Mouse (Mus musculus) cerebellum, postnatal 4 days (tissue): ENCODE measurements around the gene Tbl1xr1.

Experiments
- DNase-seq, 2 experiments: peaks; one replicate each; pipeline ENCODE4 v3.0.0; 2022; ENCODE audit warnings: low spot score in 2 of 2, mixed read lengths in 1 of 2

Tbl1xr1 gene

GRCm38 (mm10) chr3:22076561-22076935 is at the start of gene Tbl1xr1:
TSS of gene Tbl1xr1 (plus strand) at chr3:22076652.
- DNase-seq, result peak; percentile 81 to 95

DNA sequence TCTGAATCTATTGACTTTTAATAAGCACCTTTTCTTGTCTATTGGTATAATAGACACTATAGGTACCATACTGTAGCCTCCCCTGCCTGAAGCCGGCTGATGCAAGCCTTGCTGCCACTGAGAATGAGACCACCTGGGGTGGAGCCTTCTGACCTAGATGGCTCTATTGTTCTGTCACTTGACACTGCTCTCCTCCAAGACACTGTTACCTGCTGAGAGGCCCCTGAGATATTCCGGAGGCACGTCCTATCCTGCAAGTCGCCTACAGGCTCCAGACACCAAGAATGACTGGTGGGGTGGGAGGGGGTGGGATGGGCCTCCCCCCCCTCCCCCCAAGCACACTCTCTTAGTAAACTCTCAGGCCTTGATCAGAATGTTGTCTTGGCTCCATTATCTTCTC is 38.4 kb upstream of the Tbl1xr1 start:
- DNase-seq, result no peak

DNA sequence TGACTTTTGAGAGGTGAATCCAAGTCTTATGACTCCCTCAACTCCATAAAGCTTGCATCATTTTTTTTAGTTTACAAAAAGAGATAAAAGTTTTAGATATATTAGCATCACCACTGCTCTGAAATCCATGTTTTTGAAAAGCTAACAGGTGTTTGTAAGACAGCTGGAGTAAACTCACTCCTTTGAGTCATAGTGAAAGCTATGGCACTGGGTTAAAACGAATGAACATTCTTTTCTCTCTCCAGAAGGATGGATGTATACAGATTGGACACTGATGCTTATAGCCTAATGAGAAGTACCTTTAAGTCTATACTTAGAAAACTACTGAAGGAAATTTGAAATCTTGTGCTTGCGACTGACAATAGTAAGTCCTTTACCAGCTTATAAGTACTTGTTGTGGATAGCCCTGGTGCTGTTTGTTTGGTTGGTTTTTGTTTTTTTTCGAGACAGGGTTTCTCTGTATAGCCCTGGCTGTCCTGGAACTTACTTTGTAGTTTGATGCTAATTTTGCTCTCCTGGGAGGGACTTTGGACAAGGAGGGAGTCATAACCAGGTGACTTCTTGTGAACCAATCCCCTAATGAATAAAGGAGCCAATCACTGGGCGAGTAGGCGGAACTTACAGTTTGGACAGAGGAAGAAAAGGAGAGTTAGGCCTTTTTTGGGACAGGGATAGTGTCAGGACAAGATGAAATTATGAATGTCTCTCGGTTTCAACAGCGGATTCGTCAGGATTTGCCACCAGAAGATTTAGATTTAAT is 37.2 kb upstream of the Tbl1xr1 start:
- DNase-seq, result no peak

- DNase-seq, result no peak
Observed at GRCm38 (mm10) chr3:22040627-22041026, 35.8 kb upstream of the Tbl1xr1 start.

DNA sequence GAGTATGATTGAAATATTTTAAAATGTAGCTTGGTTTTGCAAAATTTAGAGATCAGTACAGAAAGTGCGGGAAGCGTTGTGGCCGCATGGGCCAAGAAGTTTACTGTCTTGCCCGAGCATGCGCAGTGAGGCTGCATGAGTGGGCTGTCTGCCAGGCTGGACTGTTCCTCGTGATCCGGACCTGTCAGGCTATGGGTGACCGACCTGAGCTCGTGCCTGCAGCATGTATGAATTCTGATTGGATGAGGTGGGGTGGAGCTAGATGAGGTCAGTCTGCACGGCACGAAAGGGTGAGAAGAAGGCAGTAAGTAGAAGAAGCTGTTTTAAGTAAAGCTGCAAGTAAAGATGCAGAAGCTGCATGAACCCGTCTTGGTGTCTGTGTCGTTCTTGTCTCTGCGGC is 29.2 kb upstream of the Tbl1xr1 start:
- DNase-seq, result no peak

- DNase-seq, result no peak
Observed at GRCm38 (mm10) chr3:22056664-22057328, 19.7 kb upstream of the Tbl1xr1 start.

DNA sequence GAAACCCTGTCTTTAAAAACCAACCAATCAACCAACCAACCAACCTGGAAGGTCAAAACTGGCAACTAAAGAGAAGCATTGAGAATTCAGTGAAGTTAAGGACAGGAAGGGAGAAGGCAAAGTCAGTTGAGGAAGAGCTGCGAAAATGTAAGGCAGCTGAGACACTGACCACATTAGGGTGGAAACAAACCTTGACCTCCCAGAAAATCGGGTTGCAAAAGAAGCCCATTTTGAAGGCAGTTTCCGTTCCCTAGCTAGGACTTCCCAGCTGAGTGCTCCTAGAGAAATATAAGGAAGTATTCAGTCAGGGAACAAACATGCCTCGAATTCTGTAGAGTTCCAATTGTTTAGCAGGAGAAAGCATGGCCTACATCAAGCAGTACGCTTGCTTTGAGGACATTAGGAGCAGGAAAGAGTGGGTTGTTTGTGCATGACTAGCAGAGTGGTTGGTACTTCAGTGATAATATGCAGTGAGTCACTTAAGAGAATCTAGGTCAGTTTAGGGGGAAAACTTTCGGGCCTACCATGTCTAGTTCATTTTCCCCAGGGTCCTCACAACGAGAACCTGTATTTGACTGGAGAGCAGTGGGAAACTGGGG is 18.1 kb upstream of the Tbl1xr1 start:
- DNase-seq, result no peak

DNA sequence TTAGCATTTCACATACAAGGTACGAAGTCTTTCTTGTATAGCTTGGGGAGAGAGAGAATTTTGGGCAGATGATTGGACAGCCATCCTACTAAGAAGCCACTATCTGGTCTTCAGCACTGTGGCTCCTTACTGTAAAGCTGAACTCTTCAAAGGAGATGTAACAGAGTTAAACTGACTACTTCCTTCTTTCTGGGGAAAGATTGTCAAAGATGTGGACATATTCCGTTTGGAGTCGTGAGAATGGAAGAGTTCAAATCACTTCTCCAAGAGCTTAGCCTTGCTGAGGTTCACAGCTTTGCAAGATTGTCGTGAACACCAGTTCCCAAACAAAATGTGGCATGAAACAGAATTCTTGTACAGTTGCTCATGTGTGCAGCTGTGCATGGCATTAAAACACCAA is 15.3 kb upstream of the Tbl1xr1 start:
- no peak for DNase-seq

DNA sequence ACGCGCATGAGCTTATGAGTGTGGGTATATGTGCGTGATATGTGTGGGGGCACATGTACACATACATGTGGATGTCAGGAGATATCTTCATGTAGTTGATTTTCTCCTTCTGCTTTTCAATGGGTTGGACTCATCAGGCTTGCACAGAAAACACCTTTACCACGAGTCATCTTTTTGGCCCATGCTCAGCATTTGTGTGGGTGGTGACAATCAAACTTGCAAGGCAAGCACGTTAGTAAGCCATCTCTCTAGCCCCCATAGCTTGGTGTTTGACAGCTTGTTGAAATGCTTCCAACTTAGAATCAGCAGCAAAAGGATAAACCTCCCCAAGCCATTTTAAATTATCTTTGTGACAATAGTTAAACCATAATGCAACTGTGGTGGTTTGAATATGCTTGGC is 7.8 kb upstream of the Tbl1xr1 start:
- no peak for DNase-seq

- DNase-seq, result no peak
Observed at GRCm38 (mm10) chr3:22073916-22074315, 2.5 kb upstream of the Tbl1xr1 start.

GRCm38 (mm10) chr3:22074591-22075294 is 1.7 kb upstream of the Tbl1xr1 start:
- DNase-seq, result no peak

GRCm38 (mm10) chr3:22075517-22075886 is 950 bp upstream of the Tbl1xr1 start:
- DNase-seq, result no peak

- peak; percentile 77 to 92 for DNase-seq
Observed at GRCm38 (mm10) chr3:22075887-22076560, 428 bp upstream of the Tbl1xr1 start.

DNA sequence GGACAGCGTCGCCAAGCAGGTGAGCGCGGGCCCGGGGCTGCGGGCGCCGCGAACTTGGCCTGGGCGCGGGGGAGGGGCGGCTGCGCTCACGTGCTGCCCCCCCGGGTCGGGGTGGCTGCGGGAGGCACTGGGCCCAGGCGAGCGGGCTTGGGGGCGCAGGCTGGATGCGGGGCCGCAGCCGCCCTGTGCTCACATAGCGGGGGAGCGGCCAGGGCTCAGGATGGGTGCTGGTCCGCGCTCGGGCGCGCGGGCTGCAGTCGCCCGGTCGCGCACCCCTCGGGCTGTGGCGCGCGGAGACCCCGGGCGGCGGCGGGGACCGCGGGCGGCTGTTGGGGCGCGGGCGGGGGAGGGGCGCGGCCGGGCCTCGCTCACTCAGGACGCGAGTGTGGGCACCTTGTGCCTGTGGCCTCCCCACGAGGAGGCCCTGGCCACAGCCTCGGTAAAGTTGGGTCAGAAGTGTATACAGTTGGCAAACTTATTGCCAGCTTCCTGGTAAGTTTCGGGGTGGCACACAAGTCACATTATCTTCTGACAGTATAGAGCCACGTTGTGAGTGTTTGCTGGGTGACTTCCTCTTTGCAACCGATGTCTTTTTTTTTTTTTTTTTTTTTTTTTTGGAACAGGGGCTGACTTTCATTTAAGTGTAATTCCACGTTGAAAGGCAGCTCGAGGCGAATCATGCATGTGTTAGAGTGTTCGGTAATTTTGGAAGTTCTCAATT is 644 bp downstream of the Tbl1xr1 start:
- DNase-seq, result peak in 1 of 2 experiments; percentile 33

DNA sequence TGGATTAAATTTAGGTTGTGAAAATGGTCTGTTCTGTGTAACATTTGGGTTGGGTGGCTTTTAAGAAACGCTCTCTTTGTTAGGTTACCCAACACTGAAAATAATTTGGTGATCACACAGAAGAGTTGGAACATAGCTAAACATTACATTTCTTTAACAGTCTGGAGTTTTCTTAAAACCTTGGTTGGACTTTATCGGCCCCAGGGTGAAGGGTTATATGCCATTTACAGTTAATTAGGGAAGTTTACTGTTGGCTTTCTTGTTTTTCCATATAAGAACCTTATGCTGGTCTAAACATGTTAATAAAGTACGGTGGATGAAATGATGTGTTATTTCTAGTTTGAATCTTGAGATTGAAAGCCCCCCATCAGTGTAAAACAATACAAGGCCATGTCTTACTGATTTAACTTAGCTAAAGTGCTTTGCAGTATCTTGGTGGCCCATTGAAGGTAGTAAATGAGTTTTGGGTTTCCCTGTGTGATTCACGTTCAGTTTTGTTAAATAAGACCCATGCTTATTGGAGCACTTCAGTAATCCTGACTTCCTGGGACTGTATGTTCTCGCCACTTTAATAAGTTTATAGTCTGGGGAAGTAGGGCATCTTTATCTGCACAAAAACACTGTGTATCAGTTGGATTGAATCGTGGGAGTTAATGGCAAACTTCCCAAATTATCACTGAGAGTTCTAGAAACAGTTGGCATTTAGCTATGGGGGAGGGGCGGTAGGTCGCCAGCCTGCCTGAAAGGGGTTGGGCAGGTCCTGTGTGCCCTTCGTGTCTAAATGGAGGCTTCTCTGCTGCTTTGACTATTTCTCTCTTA is 1.4 kb downstream of the Tbl1xr1 start:
- peak in 1 of 2 experiments; percentile 39 for DNase-seq

DNA sequence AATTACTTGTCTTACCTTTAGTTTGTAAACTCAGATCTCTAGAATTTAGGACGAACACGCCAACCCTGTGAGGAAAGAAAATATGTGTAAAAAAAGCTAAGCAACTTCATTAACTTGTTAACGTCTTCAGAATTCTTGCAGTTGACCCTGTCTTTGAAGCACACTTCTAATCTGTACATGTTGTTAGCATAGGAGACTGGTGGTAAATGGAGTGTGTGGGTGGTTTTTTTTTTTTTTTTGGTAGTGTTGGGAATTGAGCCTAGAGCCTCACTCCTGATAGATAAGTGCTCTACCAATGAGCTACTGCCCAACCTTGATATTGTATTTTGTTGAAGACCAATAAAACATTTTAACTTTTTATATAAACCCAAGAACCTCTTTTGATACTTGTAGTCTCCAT is 2.1 kb downstream of the Tbl1xr1 start:
- no peak for DNase-seq

DNA sequence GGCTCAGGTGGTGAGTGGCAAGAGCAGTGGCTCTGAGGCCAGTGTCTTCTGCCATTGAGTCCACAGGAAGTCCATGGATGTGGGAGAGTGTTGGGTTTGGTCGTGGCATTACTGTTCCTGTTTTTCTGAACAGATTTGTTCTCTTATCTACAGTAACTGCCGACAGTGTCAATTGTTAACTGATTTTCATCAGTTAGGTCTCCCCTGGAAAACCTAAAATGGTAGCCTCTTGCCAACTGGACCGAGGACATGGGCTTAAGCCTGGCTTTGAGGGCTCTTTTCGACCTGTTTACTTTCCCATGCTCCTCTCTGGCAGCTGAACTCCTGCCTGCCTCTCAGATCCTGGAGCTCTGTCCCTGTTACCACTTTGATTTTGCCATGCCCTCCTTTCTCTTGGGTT is 5.4 kb downstream of the Tbl1xr1 start:
- no peak for DNase-seq

DNA sequence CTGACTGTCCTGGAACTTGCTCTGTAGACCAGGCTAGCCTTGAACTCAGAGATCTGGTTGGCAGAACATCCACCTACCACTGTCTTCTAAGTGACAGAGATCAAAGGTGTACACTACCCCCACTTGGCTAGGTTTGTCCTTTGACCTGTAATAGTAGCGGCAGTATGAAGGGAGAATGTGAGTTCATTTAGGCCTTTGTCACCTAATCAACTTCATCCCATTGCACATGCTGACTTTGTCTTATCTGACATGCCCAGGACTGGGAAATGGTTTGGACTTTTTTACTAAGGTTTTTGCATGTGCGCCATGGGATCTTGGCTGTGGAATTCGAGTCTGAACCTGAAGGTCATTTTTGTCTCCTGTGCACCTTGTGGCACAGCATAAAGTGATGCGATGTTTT is 6.4 kb downstream of the Tbl1xr1 start:
- no peak for DNase-seq

DNA sequence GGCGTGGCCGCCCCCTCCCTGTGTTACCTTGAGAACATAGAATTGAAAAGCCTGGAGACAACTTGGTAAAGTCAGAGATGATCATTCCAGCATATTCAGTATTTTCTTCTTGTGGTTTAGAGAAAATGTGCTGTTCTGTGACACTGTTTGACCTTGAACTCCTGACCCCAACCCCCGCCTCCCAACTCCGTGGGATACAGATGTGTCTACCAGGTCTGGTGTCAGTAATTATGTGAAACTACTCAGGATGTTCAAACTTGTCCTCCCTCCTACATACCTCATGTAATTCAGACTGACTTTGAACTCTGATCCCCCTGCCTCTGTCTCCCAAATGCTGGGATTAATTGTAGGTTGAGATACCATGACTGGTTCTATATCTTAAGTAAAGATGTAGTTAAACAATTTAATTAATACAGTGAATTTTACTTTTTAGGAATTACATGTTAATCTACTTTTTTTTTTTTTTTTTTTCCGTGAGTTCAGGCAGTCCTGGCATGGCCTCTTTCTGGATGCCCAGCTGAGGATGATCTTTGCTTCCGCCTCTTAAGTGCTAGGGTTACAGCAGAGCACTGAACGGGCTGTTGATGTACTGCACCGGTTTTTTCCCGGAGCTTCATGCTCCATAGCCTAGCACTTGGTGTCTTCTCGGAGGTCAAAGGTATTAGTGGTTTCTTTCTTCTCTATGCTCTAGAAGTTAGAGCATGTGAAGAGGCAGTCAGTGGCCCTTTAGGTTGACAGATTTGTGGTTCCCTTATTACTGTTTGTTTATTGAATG is 8.0 kb downstream of the Tbl1xr1 start:
- DNase-seq, result no peak

- DNase-seq, result no peak
Observed at GRCm38 (mm10) chr3:22089825-22090224, 13.4 kb downstream of the Tbl1xr1 start.
